Mouse (Mus musculus): ENCODE results near the gene Usp48.

Usp48 gene

GRCm38 (mm10) chr4:137609702-137610101 lies 16.1 kb downstream of the Usp48 start:
- no peak for ATAC-seq (ENCODE audit: low TSS enrichment)

DNA sequence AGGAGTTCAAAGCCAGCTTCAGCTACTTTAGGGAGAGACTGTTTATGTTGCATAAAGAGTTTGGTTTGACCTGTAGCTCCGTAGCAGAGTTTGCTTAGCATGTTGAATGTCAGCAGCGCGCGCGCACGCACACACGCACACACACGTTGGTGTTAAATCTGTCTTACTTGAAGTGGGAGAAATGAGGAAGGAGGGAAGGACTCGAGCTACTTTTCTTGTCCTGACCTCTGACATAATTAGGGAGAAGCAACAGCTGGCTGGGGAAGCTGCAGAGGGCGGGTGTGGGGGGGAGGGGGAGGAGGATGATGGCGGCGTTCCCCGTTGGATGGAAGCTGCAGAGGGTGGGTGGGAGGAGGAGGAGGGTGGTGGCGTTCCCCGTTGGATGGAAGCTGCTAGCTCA lies 16.7 kb downstream of the Usp48 start:
- ATAC-seq (ENCODE audit: low TSS enrichment), result no peak

DNA sequence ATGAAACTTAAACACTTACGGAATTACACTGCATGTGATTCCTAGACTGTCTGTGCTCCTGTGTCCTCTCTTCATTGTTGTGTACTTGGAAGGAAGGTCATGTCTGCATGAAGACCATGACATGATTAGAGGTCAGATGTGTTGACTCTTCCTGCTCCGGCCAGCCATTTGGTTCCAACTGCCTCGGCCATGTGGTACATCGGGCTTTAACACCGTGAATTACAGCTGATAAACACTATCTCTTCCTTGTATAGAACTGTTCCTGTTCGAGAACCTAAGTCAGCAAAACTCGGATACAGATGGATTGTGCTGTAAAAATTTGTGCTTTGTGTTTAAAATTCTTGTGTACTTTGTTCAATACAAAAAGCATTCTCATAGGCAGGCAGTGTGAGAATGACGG lies 29.3 kb downstream of the Usp48 start:
- no peak for ATAC-seq (ENCODE audit: low TSS enrichment)

GRCm38 (mm10) chr4:137627476-137628235 lies 34.1 kb downstream of the Usp48 start:
- ATAC-seq (ENCODE audit: low TSS enrichment), result no peak

- peak; percentile 80 for ATAC-seq (ENCODE audit: low TSS enrichment)
Measured at GRCm38 (mm10) chr4:137628400-137628799, 34.8 kb downstream of the Usp48 start.

- no peak for ATAC-seq (ENCODE audit: low TSS enrichment)
Measured at GRCm38 (mm10) chr4:137629354-137629753, 35.8 kb downstream of the Usp48 start.

GRCm38 (mm10) chr4:137630153-137630552 lies 36.6 kb downstream of the Usp48 start:
- ATAC-seq (ENCODE audit: low TSS enrichment), result no peak

- ATAC-seq (ENCODE audit: low TSS enrichment), result no peak
Measured at GRCm38 (mm10) chr4:137631596-137631995, 38.0 kb downstream of the Usp48 start.

DNA sequence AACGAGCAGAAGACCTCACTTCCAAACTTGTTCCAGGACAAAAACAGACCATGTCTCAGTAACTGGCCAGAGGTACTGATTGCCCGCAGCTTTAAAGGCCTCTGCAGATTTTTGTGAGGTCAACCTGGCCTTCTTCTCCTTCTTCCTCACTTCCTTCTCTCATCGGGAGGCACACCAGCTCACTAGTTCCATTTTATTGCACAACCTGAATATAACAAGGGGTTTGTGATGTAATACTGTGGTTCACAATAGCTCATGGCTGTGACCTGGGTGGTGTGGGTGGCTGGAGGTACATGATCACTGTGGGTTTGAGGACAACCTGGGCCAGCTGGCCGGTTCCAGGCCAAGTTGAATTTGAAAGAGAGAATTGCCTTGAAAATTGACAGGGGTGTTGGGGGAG lies 39.8 kb downstream of the Usp48 start:
- no peak for ATAC-seq (ENCODE audit: low TSS enrichment)

GRCm38 (mm10) chr4:137636597-137636996 lies 43.0 kb downstream of the Usp48 start:
- no peak for ATAC-seq (ENCODE audit: low TSS enrichment)

DNA sequence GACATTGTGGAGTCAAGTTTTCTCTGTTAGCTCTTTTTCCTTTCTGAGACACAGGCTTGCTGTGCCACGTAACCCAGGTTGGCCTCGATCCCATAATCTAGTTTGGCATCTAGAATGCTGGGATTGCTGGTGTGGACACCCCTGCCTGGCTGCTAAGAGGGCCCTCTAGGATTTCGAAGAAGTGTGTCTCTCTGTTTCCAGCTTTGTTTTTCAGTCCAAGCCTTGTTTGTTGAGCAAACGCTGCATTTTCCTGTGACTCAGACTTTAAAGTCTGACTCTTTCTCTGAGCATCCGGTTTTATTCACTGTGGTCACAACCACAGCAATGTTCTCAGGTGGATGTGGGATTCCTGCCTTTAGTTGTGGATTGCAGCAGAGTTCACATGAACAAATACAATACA lies 48.0 kb downstream of the Usp48 start:
- no peak for ATAC-seq (ENCODE audit: low TSS enrichment)

GRCm38 (mm10) chr4:137642101-137642500 lies 48.5 kb downstream of the Usp48 start:
- ATAC-seq (ENCODE audit: low TSS enrichment), result no peak

GRCm38 (mm10) chr4:137643459-137643858 lies 49.9 kb downstream of the Usp48 start:
- no peak for ATAC-seq (ENCODE audit: low TSS enrichment)

DNA sequence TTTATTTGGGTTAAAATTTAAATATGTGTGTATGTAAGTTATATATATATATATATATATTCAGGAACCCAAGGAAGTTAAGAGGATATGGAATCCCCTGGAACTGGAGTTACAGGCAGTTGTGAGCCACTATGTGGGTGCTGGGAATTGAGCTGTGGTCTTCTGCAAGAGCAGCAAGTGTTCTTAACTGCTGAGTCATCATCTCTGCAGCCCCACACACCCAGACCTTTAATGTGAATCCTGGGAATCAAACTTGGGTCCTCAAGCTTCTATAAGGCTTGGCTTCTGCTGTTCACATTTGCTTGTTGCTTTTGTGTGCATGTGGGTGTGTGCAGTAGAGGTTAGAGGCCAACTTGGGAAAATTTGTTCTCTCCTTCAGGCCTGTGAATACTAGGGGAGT lies 52.7 kb downstream of the Usp48 start:
- no peak for ATAC-seq (ENCODE audit: low TSS enrichment)

DNA sequence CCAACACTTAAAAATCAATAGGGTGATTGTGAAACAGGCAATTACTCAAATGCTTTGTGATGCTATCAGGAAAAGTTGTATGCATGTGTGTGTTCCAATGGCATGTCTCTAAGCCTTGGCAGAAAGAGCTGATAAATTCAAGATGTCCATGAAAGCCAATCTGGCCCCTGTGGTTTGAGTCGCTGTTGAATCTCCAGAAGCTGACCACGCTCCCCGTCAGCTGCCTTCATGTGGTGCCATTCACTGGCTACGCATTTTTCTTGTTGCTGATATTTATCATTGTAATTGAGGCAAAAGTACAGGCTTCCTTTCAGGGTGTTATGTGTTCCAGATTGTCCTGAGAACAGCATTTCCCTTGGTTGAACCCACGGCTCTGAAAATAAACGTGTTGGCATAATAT lies 54.1 kb downstream of the Usp48 start:
- no peak for ATAC-seq (ENCODE audit: low TSS enrichment)

DNA sequence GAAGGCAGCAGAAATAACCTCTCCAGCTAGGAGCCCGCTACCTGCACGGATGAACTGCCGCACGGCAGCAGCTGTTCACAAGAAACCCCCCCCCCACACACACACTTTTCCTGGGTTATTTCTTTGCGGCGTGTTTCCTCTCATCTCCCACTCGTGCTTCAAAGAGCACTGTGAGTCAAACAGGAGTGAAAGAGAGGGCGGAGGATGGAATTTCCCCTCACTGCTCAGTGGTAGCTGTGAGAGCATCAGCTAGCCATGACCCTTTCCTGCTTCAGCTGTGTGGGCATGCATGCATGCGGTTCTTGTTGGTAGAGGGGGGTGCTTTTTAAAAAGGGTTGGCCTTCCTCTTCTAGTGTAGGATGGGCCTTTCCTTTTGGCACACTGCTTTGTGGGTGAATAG lies 54.7 kb downstream of the Usp48 start:
- peak; percentile 58; the same call in 1 of the 2 replicates for ATAC-seq (ENCODE audit: low TSS enrichment)

DNA sequence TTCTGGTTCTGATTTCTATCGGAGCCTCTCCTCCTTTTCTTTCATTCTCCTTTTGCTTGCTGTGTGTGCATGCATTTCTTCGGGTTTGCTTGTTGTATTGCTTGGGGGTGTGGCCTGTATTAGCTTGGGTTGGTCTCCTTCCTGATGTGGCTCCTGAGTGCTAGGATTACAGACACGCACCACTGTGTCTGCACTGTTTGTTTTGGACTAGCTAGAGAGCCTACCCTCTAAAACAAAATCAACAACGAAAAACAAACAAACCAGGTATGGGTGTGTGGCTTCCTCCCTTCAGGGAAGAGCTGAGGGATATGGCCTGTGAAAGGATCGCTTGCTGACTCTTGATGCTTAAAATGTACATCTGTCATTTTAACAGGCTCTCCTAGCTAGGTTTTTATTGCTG lies 57.4 kb downstream of the Usp48 start:
- no peak for ATAC-seq (ENCODE audit: low TSS enrichment)

- no peak for ATAC-seq (ENCODE audit: low TSS enrichment)
Measured at GRCm38 (mm10) chr4:137652835-137653346, 59.3 kb downstream of the Usp48 start.

- no peak for ATAC-seq (ENCODE audit: low TSS enrichment)
Measured at GRCm38 (mm10) chr4:137655241-137656031, 61.9 kb downstream of the Usp48 start.

DNA sequence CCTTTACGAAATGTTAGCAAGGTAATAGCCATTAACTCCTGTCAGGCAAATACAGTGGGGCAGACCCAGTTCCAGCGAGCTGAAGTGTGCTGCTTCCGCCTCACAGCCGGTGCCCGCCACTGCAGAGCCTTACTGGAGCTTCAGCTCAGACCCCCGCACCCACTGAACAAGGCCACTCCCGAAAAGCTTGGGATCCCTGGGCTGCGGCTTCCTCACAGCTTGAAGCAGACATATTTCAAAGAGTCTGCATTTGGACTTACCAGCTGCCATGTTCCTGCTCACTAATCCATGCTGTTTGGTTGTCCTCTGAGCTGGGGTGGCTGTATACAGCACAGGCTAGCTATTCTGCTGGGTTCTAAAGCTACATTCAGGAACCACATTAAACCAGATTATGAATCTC lies 64.1 kb downstream of the Usp48 start:
- ATAC-seq (ENCODE audit: low TSS enrichment), result no peak

GRCm38 (mm10) chr4:137659541-137659940 lies 66.0 kb downstream of the Usp48 start:
- ATAC-seq (ENCODE audit: low TSS enrichment), result no peak

- no peak for ATAC-seq (ENCODE audit: low TSS enrichment)
Measured at GRCm38 (mm10) chr4:137660364-137661077, 67.0 kb downstream of the Usp48 start.

All from frontal cortex, adult (tissue).